Mouse (Mus musculus) limb, embryonic 14.5 days (tissue): ENCODE results near the gene Bpifb4. TPM values are rescaled to one million over a fixed set of nuclear protein-coding genes. Genes with fewer than 3 reads are reported as not detected.

Experiments used
- ATAC-seq: fragments of 200-750 bp; cut with Nextera tagmentation; 2 replicates; pipeline ENCODE4 v1.8.0; 2017; ENCODE audit warnings: low read depth, moderate number of reproducible peaks, moderate TSS enrichment; ENCODE audit not compliant: low FRiP score
- DNase-seq: peaks from one replicate; pipeline ENCODE4 v3.0.0-alpha.2; 2015; ENCODE audit warnings: low spot score
- H3K27ac ChIP-seq: fragments of 300-500 bp; sonication (generic); replicated peaks from 2 replicates; pipeline ENCODE4 v1.5.1; 2014; ENCODE audit warnings: low read depth, mild to moderate bottlenecking, low read length, moderate library complexity, mixed read lengths
- H3K27me3 ChIP-seq: fragments of 300-500 bp; sonication (generic); 2 replicates; pipeline ENCODE4 v1.6.1; 2014; ENCODE audit warnings: low read length, mixed read lengths; ENCODE audit not compliant: control insufficient read depth, insufficient read depth
- H3K36me3 ChIP-seq: fragments of 300-500 bp; sonication (generic); 2 replicates; pipeline ENCODE4 v1.6.1; 2014; ENCODE audit warnings: mild to moderate bottlenecking, low read length, moderate library complexity, mixed read lengths; ENCODE audit not compliant: control insufficient read depth, insufficient read depth
- H3K4me1 ChIP-seq: fragments of 300-500 bp; sonication (generic); 2 replicates; pipeline ENCODE4 v1.6.1; 2014; ENCODE audit warnings: antibody characterized with exemption, low read length, mixed read lengths; ENCODE audit not compliant: control insufficient read depth, insufficient read depth
- H3K4me2 ChIP-seq: fragments of 300-500 bp; sonication (generic); replicated peaks from 2 replicates; pipeline ENCODE4 v1.6.1; 2014; ENCODE audit warnings: low read depth, mild to moderate bottlenecking, low read length, moderate library complexity; ENCODE audit not compliant: severe bottlenecking
- H3K4me3 ChIP-seq: fragments of 300-500 bp; sonication (generic); replicated peaks from 2 replicates; pipeline ENCODE4 v1.5.1; 2014; ENCODE audit warnings: low read length
- H3K9ac ChIP-seq: fragments of 300-500 bp; sonication (generic); 2 replicates; pipeline ENCODE4 v1.6.1; 2014; ENCODE audit warnings: mild to moderate bottlenecking, low read depth, low read length, moderate library complexity; ENCODE audit not compliant: severe bottlenecking
- H3K9me3 ChIP-seq: fragments of 300-500 bp; sonication (generic); 2 replicates; pipeline ENCODE4 v1.6.1; 2016; ENCODE audit warnings: low read length; ENCODE audit not compliant: control insufficient read depth
- POLR2A ChIP-seq: fragments of 200-500 bp; IDR thresholded peaks from 2 replicates; pipeline ENCODE4 v1.8.0; 2012; ENCODE audit warnings: inconsistent platforms, mild to moderate bottlenecking, moderate library complexity, borderline replicate concordance; ENCODE audit not compliant: insufficient read depth, insufficient read length; ENCODE audit errors: extremely low read depth
- WGBS: fragments of 180-500 bp; shearing (Covaris S2); extraction: QIAGEN DNeasy Blood & Tissue Kit; methylation state at CpG from one replicate; pipeline ENCODE4 v1.1.7; 2014; 5-methylcytosine and 5-hydroxymethylcytosine counted together
- polyA plus RNA-seq, 2 experiments: library from polyadenylated mRNA; depleted of rRNA in 1 of 2; stranded (reverse) in 1 of 2; unstranded in 1 of 2; fragments of >200 nt; fragmentation: Nextera tagmentation in 1 of 2; extraction: Ambion mirVana in 1 of 2; gene quantifications; 2 replicates each; pipeline versions ENCODE4 v1.2.1 to v1.2.3; 2012 to 2014

The Bpifb4 gene
- polyA plus RNA-seq, 2 experiments, result not detected

- H3K27me3 ChIP-seq, result no peaks in the 10 kb centered on the region
- H3K27ac ChIP-seq, result no peak overlapping the region
- H3K4me1 ChIP-seq, result no peaks in the 10 kb centered on the region
- no peak for TF ChIP-seq POLR2A
- H3K36me3 ChIP-seq, result no peaks in the 10 kb centered on the region
- H3K4me3 ChIP-seq, result no peak overlapping the region
- ATAC-seq, result no peak
- no peak overlapping the region for H3K9ac ChIP-seq
- H3K9me3 ChIP-seq, result no peaks in the 10 kb centered on the region
- H3K4me2 ChIP-seq, result no peak overlapping the region
- DNase-seq, result peak; percentile 26
- WGBS, result 40% methylated on average over 3 of the region's 3 CpGs
Observed at GRCm38 (mm10) chr2:153943537-153943936, 5.5 kb downstream of the Bpifb4 start.

GRCm38 (mm10) chr2:153944567-153944966, 6.6 kb downstream of the Bpifb4 start:
- Histone ChIP-seq H3K36me3 (no peaks in the 10 kb centered on the region), H3K27me3 (no peaks in the 10 kb centered on the region), H3K4me3 (no peak overlapping the region), H3K9me3 (no peaks in the 10 kb centered on the region), H3K4me2 (no peak overlapping the region), H3K4me1 (no peaks in the 10 kb centered on the region), H3K9ac (no peak overlapping the region), H3K27ac (no peak overlapping the region)
- TF ChIP-seq POLR2A, result no peak
- ATAC-seq (no peak; the same call in 1 of the 2 replicates), DNase-seq (no peak)
- 79% methylated on average over 8 of the region's 8 CpGs for WGBS

- H3K27ac ChIP-seq, result no peak overlapping the region
- 29% methylated on average over 6 of the region's 6 CpGs for WGBS
- DNase-seq (peak; percentile 68), ATAC-seq (no peak)
- H3K27me3 ChIP-seq, result no peaks in the 10 kb centered on the region
- H3K4me1 ChIP-seq, result no peaks in the 10 kb centered on the region
- no peaks in the 10 kb centered on the region for H3K9me3 ChIP-seq
- no peak overlapping the region for H3K9ac ChIP-seq
- no peak overlapping the region for H3K4me2 ChIP-seq
- H3K4me3 ChIP-seq, result no peak overlapping the region
- TF ChIP-seq POLR2A, result no peak
- no peaks in the 10 kb centered on the region for H3K36me3 ChIP-seq
Observed at GRCm38 (mm10) chr2:153952897-153953296, 14.9 kb downstream of the Bpifb4 start.

- H3K4me2 ChIP-seq, result no peak overlapping the region
- no peak for TF ChIP-seq POLR2A
- DNase-seq, result peak; percentile 43
- no peak overlapping the region for H3K27ac ChIP-seq
- no peaks in the 10 kb centered on the region for H3K4me1 ChIP-seq
- no peak overlapping the region for H3K4me3 ChIP-seq
- H3K36me3 ChIP-seq, result no peaks in the 10 kb centered on the region
- 7% methylated on average over 6 of the region's 6 CpGs for WGBS
- ATAC-seq, result peak; percentile 44; the same call in 1 of the 2 replicates
- H3K27me3 ChIP-seq, result no peaks in the 10 kb centered on the region
- no peaks in the 10 kb centered on the region for H3K9me3 ChIP-seq
- H3K9ac ChIP-seq, result no peak overlapping the region
Observed at GRCm38 (mm10) chr2:153953836-153954235, 15.8 kb downstream of the Bpifb4 start.

- no peak overlapping the region for H3K4me2 ChIP-seq
- H3K27ac ChIP-seq, result no peak overlapping the region
- no peak for TF ChIP-seq POLR2A
- H3K9me3 ChIP-seq, result no peaks in the 10 kb centered on the region
- WGBS, result 65% methylated on average over 4 of the region's 4 CpGs
- no peaks in the 10 kb centered on the region for H3K4me1 ChIP-seq
- DNase-seq (no peak), ATAC-seq (no peak)
- H3K36me3 ChIP-seq, result no peaks in the 10 kb centered on the region
- no peaks in the 10 kb centered on the region for H3K27me3 ChIP-seq
- no peak overlapping the region for H3K4me3 ChIP-seq
- no peak overlapping the region for H3K9ac ChIP-seq
Observed at GRCm38 (mm10) chr2:153962821-153963331, 24.9 kb downstream of the Bpifb4 start.

GRCm38 (mm10) chr2:153963334-153963733, 25.3 kb downstream of the Bpifb4 start:
- no peaks in the 10 kb centered on the region for H3K27me3 ChIP-seq
- no peak overlapping the region for H3K27ac ChIP-seq
- H3K36me3 ChIP-seq, result no peaks in the 10 kb centered on the region
- H3K9ac ChIP-seq, result no peak overlapping the region
- no peak for DNase-seq
- 94% methylated on average over 1 of the region's 1 CpGs for WGBS
- no peaks in the 10 kb centered on the region for H3K9me3 ChIP-seq
- H3K4me2 ChIP-seq, result no peak overlapping the region
- H3K4me1 ChIP-seq, result no peaks in the 10 kb centered on the region
- no peak for ATAC-seq
- no peak overlapping the region for H3K4me3 ChIP-seq
- no peak for TF ChIP-seq POLR2A
